In genomic region chr5:36526921-36527320, GRCm38 (mm10) we compare ENCODE assay signal across 19 mouse cellular contexts.
"Had no signal": no experiment of that assay in that cellular context is flagged by ENCODE, and none has a peak within 500 bp of the region (broad histone marks: within the 10 kb centered on the region; RNA-seq: fewer than 3 reads in every experiment).

No protein-coding gene starts in this region.

- ATAC-seq: hindbrain, embryonic 16.5 days; inflammation-experienced regulatory T-cells, adult 6 months; intestine, embryonic 15.5 days; intestine, postnatal 0 days had no signal

- H3K27ac ChIP-seq: heart, adult 2 months; heart, embryonic 13.5 days; heart, embryonic 15.5 days; hindbrain, embryonic 10.5 days; hindbrain, embryonic 12.5 days; hindbrain, embryonic 14.5 days; intestine, embryonic 15.5 days; liver, embryonic 13.5 days; liver, embryonic 15.5 days had no signal

- H3K4me2 ChIP-seq: heart, embryonic 11.5 days; heart, embryonic 13.5 days; heart, embryonic 15.5 days; hindbrain, embryonic 12.5 days; hindbrain, embryonic 14.5 days; intestine, embryonic 15.5 days; liver, embryonic 13.5 days; liver, embryonic 15.5 days had no signal

- H3K36me3 ChIP-seq: intestine, embryonic 15.5 days had no signal

- H3K4me3 ChIP-seq: heart, adult 2 months; heart, embryonic 13.5 days; heart, embryonic 15.5 days; hindbrain, embryonic 10.5 days; hindbrain, embryonic 12.5 days; intestine, embryonic 15.5 days; liver, embryonic 13.5 days; liver, embryonic 15.5 days had no signal

- H3K27me3 ChIP-seq: heart, embryonic 13.5 days; heart, embryonic 15.5 days; hindbrain, embryonic 12.5 days; intestine, embryonic 15.5 days; liver, embryonic 13.5 days; liver, embryonic 15.5 days had no signal

- H3K9me3 ChIP-seq: heart, embryonic 13.5 days; heart, embryonic 15.5 days; hindbrain, embryonic 10.5 days; hindbrain, embryonic 12.5 days; intestine, embryonic 15.5 days; liver, embryonic 13.5 days; liver, embryonic 15.5 days had no signal

- DNase-seq: gastrocnemius, postnatal 14 days; gastrocnemius, postnatal 36 days; heart, adult 11 months; heart, adult 2 months; kidney, adult 18-20 months; kidney, adult 8-10 months; liver; liver, embryonic 13.5 days had no signal

- H3K9ac ChIP-seq: heart, embryonic 13.5 days; heart, embryonic 15.5 days; hindbrain, embryonic 12.5 days; hindbrain, embryonic 14.5 days; intestine, embryonic 15.5 days; liver, embryonic 13.5 days; liver, embryonic 15.5 days had no signal
